In the genomic region with DNA sequence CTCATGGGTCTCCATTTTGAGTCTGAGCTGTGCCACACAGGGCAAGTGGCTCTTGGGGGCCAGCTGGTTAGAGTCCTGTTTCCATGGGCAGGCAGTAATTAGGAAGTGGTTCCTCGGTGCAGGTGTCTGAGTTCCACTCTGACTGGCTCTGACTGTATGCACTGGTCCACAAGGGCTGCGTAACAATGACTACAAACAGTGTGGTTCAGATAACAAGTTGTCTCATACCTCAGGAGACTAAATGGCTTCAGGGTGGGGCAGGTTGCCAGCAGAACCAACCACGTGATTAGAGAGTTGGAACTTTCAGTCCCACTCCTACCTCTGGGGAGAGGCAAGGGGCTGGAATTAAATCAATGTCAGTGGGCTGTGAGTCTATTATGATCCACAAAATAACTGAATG, we compare ENCODE assay signal across 10 mouse cellular contexts. TPM values are rescaled to one million over a fixed set of nuclear protein-coding genes. Genes with fewer than 3 reads are reported as not detected.
DNase-seq lines count a peak whose midpoint lies in the region; ATAC-seq and TF ChIP-seq lines count a peak whose summit lies in the region.
"Had no signal": no experiment of that assay in that cellular context is flagged by ENCODE, and none has a peak within 500 bp of the region (broad histone marks: within the 10 kb centered on the region; RNA-seq: fewer than 3 reads in every experiment).

No protein-coding gene starts in this region.

- no peak overlapping the region for H3K27ac ChIP-seq in embryonic facial prominence, embryonic 14.5 days (replicated peaks; ENCODE audit: low read depth, low read length)
- H3K27ac ChIP-seq in embryonic facial prominence, embryonic 10.5 days (replicated peaks) = no peak overlapping the region
- H3K27ac ChIP-seq in liver, postnatal 0 days (ENCODE audit: low read depth) = 0 out of 2 replicates have a peak overlapping the region, but pooled peaks have one; percentile 3
- no peak overlapping the region for H3K27ac ChIP-seq in hindbrain, embryonic 12.5 days
- H3K27ac ChIP-seq: embryonic facial prominence, embryonic 13.5 days; heart, adult 2 months had no signal

- H3K27me3 ChIP-seq in embryonic facial prominence, embryonic 14.5 days (replicated peaks; ENCODE audit: control insufficient read depth, insufficient read depth, low read length) = no peaks in the 10 kb centered on the region
- no peaks in the 10 kb centered on the region for H3K27me3 ChIP-seq in embryonic facial prominence, embryonic 10.5 days (replicated peaks; ENCODE audit: low read depth, poor library complexity, severe bottlenecking)
- H3K27me3 ChIP-seq in liver, postnatal 0 days (ENCODE audit: insufficient read depth, low read length) = no peaks in the 10 kb centered on the region
- H3K27me3 ChIP-seq in hindbrain, embryonic 12.5 days = no peaks in the 10 kb centered on the region
- H3K27me3 ChIP-seq: embryonic facial prominence, embryonic 13.5 days had no signal

- no peak for TF ChIP-seq EP300 in liver, postnatal 0 days (IDR thresholded peaks at IDR 0.05; ENCODE audit: low read depth)

- DNase-seq in embryonic facial prominence, embryonic 14.5 days (ENCODE audit: low spot score) = peak; percentile 51
- no peak for DNase-seq in embryonic facial prominence, embryonic 10.5 days (ENCODE audit: low spot score)
- DNase-seq in spleen, postnatal 36 days (ENCODE audit: low spot score in 2 of 2) = peak; percentile 11 to 26
- no peak for DNase-seq in spleen, postnatal 10 days (ENCODE audit: low spot score in 2 of 2)
- peak; percentile 23 for DNase-seq in liver, postnatal 0 days
- peak; percentile 41 for DNase-seq in testis, postnatal 14 days (ENCODE audit: low spot score)
- DNase-seq in thymus, postnatal 25 days = no peak

- H3K36me3 ChIP-seq in embryonic facial prominence, embryonic 14.5 days (ENCODE audit: control insufficient read depth, insufficient read depth, low read length) = no peaks in the 10 kb centered on the region
- peaks cover 9% of the 10 kb centered on the region; the same call in 1 of the 2 replicates for H3K36me3 ChIP-seq in embryonic facial prominence, embryonic 10.5 days (replicated peaks)
- H3K36me3 ChIP-seq in liver, postnatal 0 days (replicated peaks; ENCODE audit: insufficient read depth, low read length) = no peaks in the 10 kb centered on the region
- H3K36me3 ChIP-seq in hindbrain, embryonic 12.5 days = no peaks in the 10 kb centered on the region
- H3K36me3 ChIP-seq: embryonic facial prominence, embryonic 13.5 days had no signal

- no peaks in the 10 kb centered on the region for H3K9me3 ChIP-seq in embryonic facial prominence, embryonic 14.5 days (ENCODE audit: control insufficient read depth, low read length)
- no peaks in the 10 kb centered on the region for H3K9me3 ChIP-seq in embryonic facial prominence, embryonic 10.5 days
- H3K9me3 ChIP-seq in liver, postnatal 0 days (ENCODE audit: low read length) = no peaks in the 10 kb centered on the region
- H3K9me3 ChIP-seq in hindbrain, embryonic 12.5 days (replicated peaks) = no peaks in the 10 kb centered on the region
- H3K9me3 ChIP-seq: embryonic facial prominence, embryonic 13.5 days had no signal

- peaks cover 42% of the 10 kb centered on the region for H3K4me1 ChIP-seq in embryonic facial prominence, embryonic 14.5 days (ENCODE audit: control insufficient read depth, insufficient read depth, low read length)
- peaks cover 33% of the 10 kb centered on the region for H3K4me1 ChIP-seq in embryonic facial prominence, embryonic 10.5 days
- peaks cover 17% of the 10 kb centered on the region for H3K4me1 ChIP-seq in liver, postnatal 0 days (ENCODE audit: insufficient read depth)
- peaks cover 22% of the 10 kb centered on the region for H3K4me1 ChIP-seq in hindbrain, embryonic 12.5 days

- TF ChIP-seq CTCF in liver, postnatal 0 days (IDR thresholded peaks at IDR 0.05; ENCODE audit: low read depth) = no peak

- H3K4me3 ChIP-seq in embryonic facial prominence, embryonic 14.5 days (ENCODE audit: low read depth, low read length) = no peak overlapping the region
- H3K4me3 ChIP-seq in embryonic facial prominence, embryonic 10.5 days = no peak overlapping the region
- H3K4me3 ChIP-seq in liver, postnatal 0 days (ENCODE audit: low read depth, low read length) = no peak overlapping the region
- H3K4me3 ChIP-seq in hindbrain, embryonic 12.5 days = no peak overlapping the region
- H3K4me3 ChIP-seq: embryonic facial prominence, embryonic 13.5 days; heart, adult 2 months had no signal

- H3K9ac ChIP-seq in embryonic facial prominence, embryonic 14.5 days (ENCODE audit: low read depth, low read length) = no peak overlapping the region
- H3K9ac ChIP-seq in liver, postnatal 0 days (replicated peaks) = no peak overlapping the region
- H3K9ac ChIP-seq in hindbrain, embryonic 12.5 days = no peak overlapping the region
- H3K9ac ChIP-seq: embryonic facial prominence, embryonic 13.5 days had no signal

- peak; percentile 27; the same call in 1 of the 2 replicates for ATAC-seq in embryonic facial prominence, embryonic 14.5 days (ENCODE audit: low read depth)
- peak; percentile 20 for ATAC-seq in liver, postnatal 0 days
- no peak for ATAC-seq in hindbrain, embryonic 12.5 days (ENCODE audit: low FRiP score)

- 62% methylated on average over 3 of the region's 3 CpGs for WGBS in embryonic facial prominence, embryonic 14.5 days
- WGBS in embryonic facial prominence, embryonic 10.5 days = 81% methylated on average over 3 of the region's 3 CpGs
- 48% methylated on average over 3 of the region's 3 CpGs for WGBS in liver, postnatal 0 days (ENCODE audit: insufficient replicate concordance)
- 87% methylated on average over 3 of the region's 3 CpGs for WGBS in hindbrain, embryonic 12.5 days

- H3K4me2 ChIP-seq in embryonic facial prominence, embryonic 14.5 days (ENCODE audit: low read depth, low read length) = no peak overlapping the region
- no peak overlapping the region for H3K4me2 ChIP-seq in liver, postnatal 0 days (ENCODE audit: low read depth, low read length)
- H3K4me2 ChIP-seq in hindbrain, embryonic 12.5 days (replicated peaks) = no peak overlapping the region
- H3K4me2 ChIP-seq: embryonic facial prominence, embryonic 13.5 days had no signal

RNA-seq across cellular contexts. Expression of gene Bcr, which starts 59.0 kb away (rescaled TPM):
- polyA plus RNA-seq in embryonic facial prominence, embryonic 14.5 days (2014; fragmentation: Nextera tagmentation; extraction: Ambion mirVana) = 6.7 and 8.1 TPM in 2 replicates
- polyA plus RNA-seq in embryonic facial prominence, embryonic 10.5 days (2016; fragmentation: Nextera tagmentation; extraction: Ambion mirVana) = 8.1 and 9.1 TPM in 2 replicates
- polyA plus RNA-seq in liver, postnatal 0 days (2015; fragmentation: Nextera tagmentation; extraction: Ambion mirVana) = 3.4 and 3.6 TPM in 2 replicates
- 11.4 and 14.0 TPM in 2 replicates for polyA plus RNA-seq in hindbrain, embryonic 12.5 days (2016; fragmentation: Nextera tagmentation; extraction: Ambion mirVana)

Comparison
In these comparisons a context has a peak if more than half of its experiments do, and no peak if none do; other contexts are left out.
1. DNase-seq: peak in embryonic facial prominence, embryonic 14.5 days (single experiment), spleen, postnatal 36 days (2 of 2), liver, postnatal 0 days (single experiment) and testis, postnatal 14 days (single experiment); none in embryonic facial prominence, embryonic 10.5 days (single experiment), spleen, postnatal 10 days (0 of 2) and thymus, postnatal 25 days (single experiment).